Mouse (Mus musculus): ENCODE measurements at regions not wholly inside any gene's neighbourhood (a gene's known extent, or its start where the extent isn't known, plus 50 kb on each side); places are given as distances from the start of the nearest gene placed in this dataset.

GRCm38 (mm10) chr6:147416592-147416991, 59.0 kb upstream of the Ccdc91 start:
- intact Hi-C loops (cut with DNase I): no loop called here
- no peak for DNase-seq (ENCODE audit: low spot score)

GRCm38 (mm10) chr6:147413713-147414112, 61.9 kb upstream of the Ccdc91 start:
- no peak for DNase-seq (ENCODE audit: low spot score)

DNA sequence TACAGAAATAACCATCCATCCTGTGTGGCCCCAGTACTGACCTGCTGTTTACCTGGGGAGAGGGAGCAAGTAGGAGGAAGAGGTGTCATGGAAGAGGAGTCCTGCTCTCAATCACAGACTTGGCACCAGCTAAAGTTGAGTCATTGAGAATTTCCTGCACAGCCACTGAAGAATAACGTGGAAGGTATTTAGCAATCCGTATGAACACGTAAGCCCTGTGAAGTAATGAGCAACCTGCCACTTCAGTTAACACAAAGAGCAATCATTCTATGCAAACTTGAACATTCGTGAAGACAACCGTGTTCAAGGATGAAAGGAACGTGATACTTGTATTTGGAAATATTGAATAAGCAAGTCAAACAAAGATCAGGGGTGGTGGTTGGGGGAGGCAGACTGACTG, 77.6 kb upstream of the Ccdc91 start:
- DNase-seq (ENCODE audit: low spot score): no peak
- intact Hi-C loops (cut with DNase I): no loop called here

More at GRCm38 (mm10) chr6:147413713-147414112, 61.9 kb upstream of the Ccdc91 start:
- intact Hi-C loops (cut with DNase I): no loop called here

GRCm38 (mm10) chr6:147391425-147392158, 84.0 kb upstream of the Ccdc91 start:
- intact Hi-C loops (cut with DNase I): no loop called here
- no peak for DNase-seq (ENCODE audit: low spot score)

DNA sequence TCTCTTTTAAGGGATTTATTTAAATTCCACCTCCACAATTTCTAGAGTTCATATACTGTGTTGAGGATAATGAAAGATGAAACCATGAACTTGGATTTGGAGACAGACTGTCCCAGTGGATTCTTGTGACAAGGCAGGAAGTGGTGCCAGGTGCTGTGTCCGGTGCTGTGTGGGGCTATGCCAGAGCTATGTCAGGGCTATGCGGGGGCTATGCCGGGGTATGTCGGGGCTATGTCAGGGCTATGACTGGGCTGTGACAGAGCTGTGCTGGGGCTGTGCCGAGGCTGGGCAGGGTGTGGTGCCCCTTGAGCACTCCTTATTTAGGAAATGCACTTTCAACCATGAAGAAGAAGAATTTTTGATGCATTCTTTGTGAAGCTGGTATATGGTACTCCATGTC, 85.1 kb upstream of the Ccdc91 start:
- intact Hi-C loops (cut with DNase I): no loop called here
- no peak for DNase-seq (ENCODE audit: low spot score)

GRCm38 (mm10) chr6:147388727-147389126, 86.9 kb upstream of the Ccdc91 start:
- no peak for DNase-seq (ENCODE audit: low spot score)
- intact Hi-C loops (cut with DNase I): no loop called here

DNA sequence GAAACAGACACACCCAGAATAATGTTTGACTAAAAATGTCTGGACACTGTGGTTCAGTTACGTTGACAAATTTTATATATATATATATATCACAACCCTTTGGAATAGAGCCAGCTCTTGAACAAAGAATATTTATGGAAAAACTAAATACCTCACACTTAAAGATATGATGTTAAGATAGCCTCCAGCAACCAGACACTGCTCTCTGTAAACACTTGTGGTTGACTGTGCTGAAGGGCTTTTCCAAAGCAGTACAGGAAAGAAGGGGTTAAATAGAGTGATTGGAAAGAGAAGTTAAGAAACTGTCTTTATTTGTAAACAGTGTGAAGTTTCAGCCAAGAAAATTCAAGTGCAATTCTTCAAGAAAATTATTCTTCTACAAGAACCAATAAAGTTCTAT, 90.0 kb upstream of the Ccdc91 start:
- no peak for DNase-seq (ENCODE audit: low spot score)
- intact Hi-C loops (cut with DNase I): no loop called here

- intact Hi-C loops (cut with DNase I): no loop called here
- no peak for DNase-seq (ENCODE audit: low spot score)
Observed at GRCm38 (mm10) chr6:147380519-147380918, 95.1 kb upstream of the Ccdc91 start.

GRCm38 (mm10) chr6:147377679-147378078, 97.9 kb upstream of the Ccdc91 start:
- DNase-seq (ENCODE audit: low spot score): no peak
- intact Hi-C loops (cut with DNase I): no loop called here

DNA sequence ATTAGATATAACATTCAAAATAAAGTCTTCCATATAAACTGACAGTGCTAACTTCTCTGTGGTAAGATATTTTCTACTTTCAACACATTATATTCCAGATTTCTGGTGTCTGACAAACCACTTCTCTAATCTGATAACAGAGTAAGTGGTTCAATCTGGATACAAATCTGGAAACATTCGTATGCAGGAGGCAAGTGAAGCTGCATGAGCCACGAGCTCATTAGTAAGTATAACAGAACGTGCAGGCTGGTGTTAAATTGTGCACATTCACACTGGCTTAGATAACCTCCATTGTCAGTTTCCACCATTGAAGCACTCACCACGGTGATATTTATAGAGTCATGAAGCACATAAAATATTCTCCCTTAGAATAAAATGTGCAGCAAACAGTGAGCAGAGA, 103.9 kb upstream of the Ccdc91 start:
- no peak for DNase-seq (ENCODE audit: low spot score)
- intact Hi-C loops (cut with DNase I): no loop called here

- DNase-seq (ENCODE audit: low spot score): no peak
- intact Hi-C loops (cut with DNase I): no loop called here
Observed at GRCm38 (mm10) chr6:147371336-147371735, 104.3 kb upstream of the Ccdc91 start.

DNA sequence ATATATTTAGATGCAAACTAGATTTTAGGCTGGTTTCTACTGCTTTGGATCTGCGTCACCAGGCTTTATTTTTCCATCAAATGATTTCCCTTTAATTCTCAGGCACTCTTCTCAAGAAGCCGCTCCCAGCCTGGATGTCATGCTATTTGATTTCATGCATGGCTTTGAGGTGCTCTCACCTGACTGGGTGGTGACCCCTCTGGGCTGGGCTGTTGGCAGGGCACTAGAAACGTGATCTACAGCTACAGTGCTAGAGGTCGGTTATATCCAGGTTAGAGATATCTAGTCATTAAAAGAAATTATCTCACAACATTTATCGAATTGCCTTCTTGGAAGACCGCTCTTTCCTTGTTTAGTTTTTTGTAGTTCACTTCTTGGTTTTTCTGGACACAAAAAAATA, 98.9 kb upstream of the Pthlh start:
- intact Hi-C loops (cut with DNase I): no loop called here
- DNase-seq (ENCODE audit: low spot score): no peak

DNA sequence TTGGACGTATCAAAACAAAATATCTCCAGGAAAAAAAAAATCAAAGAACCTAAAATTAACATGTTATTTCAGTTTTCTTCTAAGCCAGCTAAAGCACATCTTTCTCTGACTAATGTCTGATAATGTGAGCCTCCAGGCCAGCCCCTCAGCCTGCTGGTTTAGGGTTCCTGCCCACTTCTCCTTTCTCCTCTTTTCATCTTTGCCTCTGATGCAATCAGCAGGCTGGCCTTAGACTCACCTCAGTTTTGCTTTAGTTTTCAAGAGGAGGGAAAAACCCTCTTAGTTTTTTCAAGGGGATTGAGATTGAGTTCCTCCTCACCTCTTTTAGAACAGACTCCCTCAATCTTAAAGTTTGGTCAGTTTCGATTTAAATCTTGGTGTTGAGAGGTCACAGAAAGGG, 93.0 kb upstream of the Pthlh start:
- intact Hi-C loops (cut with DNase I): no loop called here
- no peak for DNase-seq (ENCODE audit: low spot score)

DNA sequence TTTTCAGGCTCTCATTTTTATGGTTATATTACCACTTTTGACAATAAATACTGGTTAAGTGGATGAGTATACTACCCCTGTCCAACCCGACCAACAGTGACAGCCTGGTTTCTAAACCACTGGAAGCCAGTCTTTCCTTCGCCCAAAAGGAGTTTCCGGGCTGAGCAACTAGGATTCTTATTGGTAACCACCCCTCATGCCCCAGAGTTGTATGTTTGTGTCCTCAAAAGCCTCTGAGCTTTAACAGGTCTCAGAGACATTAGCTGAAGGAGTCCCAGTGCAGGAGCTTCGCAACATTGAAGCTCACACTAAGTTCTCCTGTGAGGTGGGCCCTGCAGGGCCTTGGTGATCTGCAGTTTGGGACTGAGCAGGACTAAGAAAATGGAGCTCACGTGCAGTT, 92.6 kb upstream of the Pthlh start:
- DNase-seq (ENCODE audit: low spot score): no peak
- intact Hi-C loops (cut with DNase I): no loop called here

DNA sequence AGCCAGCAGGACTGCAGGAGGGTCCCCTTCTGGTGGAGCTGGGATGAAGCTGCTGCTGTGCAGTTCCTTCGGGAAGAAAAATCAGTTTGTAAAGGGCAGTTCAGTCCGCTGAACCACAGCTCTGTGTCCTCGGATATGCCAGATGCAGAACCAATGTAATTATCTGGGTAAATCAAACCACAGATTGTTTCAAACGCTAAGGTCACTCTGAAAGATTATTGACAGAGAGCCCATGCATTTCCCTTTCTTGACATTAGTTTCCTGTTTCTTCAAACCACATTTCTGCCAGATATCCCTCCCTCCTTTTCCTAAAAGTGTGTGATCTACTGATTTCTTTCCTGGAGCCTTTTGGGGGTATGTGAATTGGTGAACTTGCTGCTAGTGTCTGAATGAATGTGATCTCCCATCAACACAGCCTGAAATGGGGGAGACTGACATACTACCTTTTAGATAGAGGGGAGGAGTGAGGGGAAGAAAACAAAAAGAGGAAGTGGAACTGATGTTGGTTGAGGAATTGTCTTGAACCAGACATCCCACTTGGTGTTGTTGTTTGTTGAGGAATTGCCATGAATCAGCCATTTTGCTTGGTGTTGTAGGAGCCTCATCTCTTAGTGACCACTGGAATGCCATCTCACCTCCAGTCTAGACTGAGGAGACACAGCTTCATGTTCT, 85.7 kb upstream of the Pthlh start:
- intact Hi-C loops (cut with DNase I): no loop called here
- no peak for DNase-seq (ENCODE audit: low spot score)

DNA sequence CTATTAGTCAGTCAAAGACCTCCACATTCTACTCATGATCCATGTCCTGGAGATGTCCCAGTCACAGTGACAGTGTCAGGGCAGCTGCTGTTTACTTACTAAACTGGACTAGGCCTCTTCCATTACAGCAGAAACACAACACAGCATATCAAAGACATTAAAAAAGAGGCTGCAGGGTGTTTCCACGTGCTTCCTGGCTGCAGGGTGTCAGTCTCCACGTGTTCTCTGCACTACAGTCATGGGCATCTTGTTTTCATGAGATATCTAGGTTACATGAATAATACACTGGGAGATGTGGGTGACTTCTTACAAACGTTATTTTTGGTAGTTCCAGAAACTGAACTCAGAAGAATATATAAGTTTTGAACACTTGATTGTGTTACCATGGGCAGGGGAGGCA, 84.6 kb upstream of the Pthlh start:
- no peak for DNase-seq (ENCODE audit: low spot score)
- intact Hi-C loops (cut with DNase I): no loop called here

DNA sequence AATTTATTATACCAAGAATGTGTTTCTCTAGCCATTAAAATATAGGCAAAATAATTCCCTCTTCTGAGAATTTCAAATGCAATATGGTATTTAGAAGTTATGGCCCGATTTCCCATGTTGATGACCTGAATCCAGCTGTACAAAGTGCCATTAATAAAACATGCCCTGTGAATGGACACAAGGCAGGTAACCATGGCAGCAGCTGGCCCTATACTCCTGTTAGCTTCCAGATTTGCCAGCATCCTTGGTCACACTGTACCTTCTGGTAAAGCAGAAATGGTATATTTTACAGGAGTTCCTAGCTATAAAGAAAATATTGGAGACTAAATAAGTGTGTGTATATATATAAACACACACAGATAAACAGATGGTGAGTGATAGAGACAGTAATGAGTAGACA, 77.1 kb upstream of the Pthlh start:
- intact Hi-C loops (cut with DNase I): no loop called here

DNA sequence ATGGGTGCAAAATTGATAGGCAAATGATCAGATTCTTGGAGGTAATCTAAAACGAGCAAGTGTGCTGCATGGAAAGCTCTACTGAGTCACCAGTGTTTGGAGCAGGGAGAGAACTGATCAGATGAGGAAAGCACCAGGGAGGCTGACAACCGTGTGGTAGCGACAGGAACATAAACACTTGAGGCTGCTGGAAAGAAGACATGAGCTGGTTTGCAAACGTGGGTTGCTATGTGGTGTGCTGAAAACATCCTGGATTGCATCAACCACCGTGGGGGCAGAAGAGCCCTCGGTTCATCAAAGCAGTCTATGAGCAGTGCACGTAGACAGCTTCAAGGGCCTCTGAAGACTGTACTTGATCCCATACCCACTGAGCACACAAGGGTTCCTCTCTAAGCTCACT, 69.0 kb upstream of the Pthlh start:
- no peak for DNase-seq (ENCODE audit: low spot score)
- intact Hi-C loops (cut with DNase I): no loop called here

More for the DNA sequence above, 77.1 kb upstream of the Pthlh start:
- DNase-seq (ENCODE audit: low spot score): no peak

DNA sequence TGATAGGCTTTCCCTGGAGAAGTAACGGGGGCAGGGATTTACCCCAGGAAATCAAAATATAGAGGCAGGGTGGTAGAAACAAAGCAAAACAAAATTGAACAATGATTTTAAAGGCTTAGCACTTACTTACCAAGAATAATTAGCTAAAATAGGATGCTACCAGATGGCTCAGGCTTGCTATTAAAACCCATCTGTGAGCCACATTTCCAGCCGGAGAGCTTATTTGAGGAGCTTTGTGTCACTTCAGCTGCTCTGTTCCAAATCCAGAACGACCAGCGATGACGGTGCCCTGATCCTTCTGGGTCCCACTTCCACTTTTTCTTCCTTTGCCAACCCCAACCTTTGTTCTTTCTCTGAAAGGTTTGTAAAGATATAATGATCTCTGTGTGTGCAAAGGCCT, 65.2 kb upstream of the Pthlh start:
- intact Hi-C loops (cut with DNase I): no loop called here
- DNase-seq (ENCODE audit: low spot score): no peak

DNA sequence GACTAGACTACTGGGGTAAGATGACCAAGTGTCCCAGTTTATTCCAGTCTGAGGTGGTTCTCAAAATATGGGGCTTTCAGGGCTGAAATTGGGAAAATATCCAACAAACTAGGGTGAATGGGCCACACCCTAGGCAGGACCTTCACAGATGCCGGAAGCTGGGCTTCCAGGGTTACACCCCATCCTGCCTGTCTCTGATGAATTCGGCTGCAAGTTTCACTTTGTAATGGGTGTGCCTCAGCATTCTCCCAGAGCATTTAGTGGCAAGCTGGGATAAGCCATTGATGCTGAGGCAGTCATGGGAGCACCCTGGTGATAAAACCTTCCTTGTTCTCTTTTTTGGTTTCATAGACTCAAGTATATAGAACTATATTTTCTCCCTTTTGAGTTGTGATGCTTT, 60.4 kb upstream of the Pthlh start:
- intact Hi-C loops (cut with DNase I): no loop called here
- DNase-seq (ENCODE audit: low spot score): no peak

DNA sequence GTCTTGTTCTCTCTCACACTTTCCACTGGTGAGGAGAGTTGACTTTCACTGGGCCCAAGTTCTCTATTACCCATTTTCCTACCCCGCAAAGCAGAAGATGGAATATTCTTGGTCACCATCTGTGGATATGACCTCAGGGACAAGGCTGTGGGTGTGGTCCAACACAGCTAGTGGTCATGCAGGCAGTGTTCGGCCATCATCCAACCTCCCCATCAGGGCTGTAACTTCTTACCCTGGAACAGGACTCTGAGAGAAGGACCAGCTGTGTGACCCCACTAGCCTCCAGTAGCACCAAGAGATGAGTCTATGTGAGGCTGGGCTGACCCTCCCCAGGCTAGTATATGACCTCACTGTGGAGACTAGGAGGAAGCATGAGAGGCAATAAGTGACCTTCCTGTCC, 54.1 kb upstream of the Pthlh start:
- DNase-seq (ENCODE audit: low spot score): peak; percentile 31
- intact Hi-C loops (cut with DNase I): no loop called here
